Mouse (Mus musculus): ENCODE data around the gene F830045P16Rik. TPM values are rescaled to one million over a fixed set of nuclear protein-coding genes. Genes with fewer than 3 reads are reported as not detected.

Gene F830045P16Rik
- polyA plus RNA-seq, 1 experiment from 2014 or later, result not detected

DNA sequence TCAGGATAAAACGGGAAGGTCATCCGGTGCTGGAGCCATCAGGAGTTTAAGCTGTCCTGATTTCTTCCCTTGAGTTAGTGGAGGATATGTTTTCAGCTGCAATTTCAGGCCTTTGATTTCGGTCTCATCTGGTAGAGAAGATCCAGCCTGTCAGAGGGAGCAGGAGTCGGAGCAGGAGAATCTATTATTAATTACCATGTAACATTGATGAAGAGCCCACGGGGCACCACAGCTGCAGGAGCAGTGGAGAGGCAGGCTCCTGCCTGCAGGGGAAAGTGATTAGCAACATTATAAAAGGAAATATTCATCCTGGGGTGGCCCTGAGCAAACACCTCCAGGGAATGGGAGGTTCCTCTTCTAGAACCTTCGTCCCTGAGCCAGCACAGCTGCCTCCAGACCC is 19.7 kb upstream of the F830045P16Rik start:
- Histone ChIP-seq H3K4me1 (ENCODE audit: control insufficient read depth, insufficient read depth, low read length) (no peaks in the 10 kb centered on the region; the same call in 1 of the 2 replicates), H3K4me2 (replicated peaks; ENCODE audit: low read depth, low read length) (no peak overlapping the region), H3K27me3 (ENCODE audit: control insufficient read depth, insufficient read depth, low read length) (no peaks in the 10 kb centered on the region), H3K27ac (ENCODE audit: low read depth, low read length) (no peak overlapping the region), H3K36me3 (ENCODE audit: control insufficient read depth, insufficient read depth, low read length) (no peaks in the 10 kb centered on the region), H3K9ac (ENCODE audit: low read depth, low read length) (no peak overlapping the region), H3K4me3 (ENCODE audit: low read length) (no peak overlapping the region), H3K9me3 (ENCODE audit: control insufficient read depth, low read length) (no peaks in the 10 kb centered on the region)
- no peak for ATAC-seq (ENCODE audit: low FRiP score, low TSS enrichment)
- WGBS, result 73% methylated on average over 6 of the region's 6 CpGs

DNA sequence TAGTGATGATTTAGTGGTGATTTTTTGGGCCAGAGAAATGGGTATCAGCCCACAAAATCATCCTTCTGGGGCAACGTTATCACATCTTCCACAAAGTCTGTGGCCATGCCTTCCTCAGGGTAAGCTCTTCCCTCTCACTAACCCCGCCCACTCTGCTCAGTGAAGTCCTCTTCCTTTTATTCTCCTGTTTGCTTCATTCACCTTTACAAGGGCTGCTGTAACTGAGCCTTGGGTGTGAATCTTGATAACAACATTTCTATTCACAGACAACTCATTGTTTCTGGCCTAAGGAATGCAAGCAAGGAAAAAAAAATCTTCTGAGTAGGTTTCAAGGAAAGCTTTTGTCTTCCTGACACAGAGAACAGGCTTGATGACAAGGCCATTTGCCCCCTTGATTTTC is 14.4 kb upstream of the F830045P16Rik start:
- ATAC-seq (ENCODE audit: low FRiP score, low TSS enrichment), result no peak
- Histone ChIP-seq H3K27me3 (ENCODE audit: control insufficient read depth, insufficient read depth, low read length) (no peaks in the 10 kb centered on the region), H3K4me2 (replicated peaks; ENCODE audit: low read depth, low read length) (no peak overlapping the region), H3K4me1 (ENCODE audit: control insufficient read depth, insufficient read depth, low read length) (no peaks in the 10 kb centered on the region), H3K9me3 (ENCODE audit: control insufficient read depth, low read length) (no peaks in the 10 kb centered on the region), H3K9ac (ENCODE audit: low read depth, low read length) (no peak overlapping the region), H3K36me3 (ENCODE audit: control insufficient read depth, insufficient read depth, low read length) (no peaks in the 10 kb centered on the region), H3K4me3 (ENCODE audit: low read length) (no peak overlapping the region), H3K27ac (ENCODE audit: low read depth, low read length) (no peak overlapping the region)
- 68% methylated on average over 2 of the region's 2 CpGs for WGBS

DNA sequence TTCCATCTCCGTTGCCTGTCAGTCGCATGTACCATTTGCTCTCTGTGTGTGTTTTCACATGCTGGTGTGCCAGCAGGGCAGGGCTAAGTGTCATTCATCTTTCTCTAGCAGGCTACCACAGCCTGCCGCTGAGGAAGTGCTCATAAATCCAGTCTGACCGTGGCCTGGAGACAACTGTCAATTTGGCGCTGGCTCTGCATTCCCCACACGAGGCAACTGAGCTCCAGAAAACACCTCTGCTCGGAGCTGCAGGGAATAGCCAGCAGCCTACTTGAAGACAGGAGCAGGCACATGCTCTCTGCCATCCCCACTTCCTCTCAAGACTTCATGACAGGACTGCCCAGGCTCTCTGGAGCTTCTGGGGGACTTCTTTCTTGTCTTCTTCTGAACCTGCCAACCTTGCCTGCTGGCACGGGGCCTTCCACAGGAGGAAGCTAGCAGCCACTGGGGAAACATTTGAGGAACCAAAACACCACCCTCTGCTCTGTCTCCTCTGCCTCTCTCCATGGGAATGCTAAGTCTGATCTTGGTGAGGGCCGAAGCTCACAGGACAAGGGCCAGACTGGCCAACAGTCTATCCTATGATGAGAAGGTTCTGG is 13.2 kb upstream of the F830045P16Rik start:
- Histone ChIP-seq H3K27me3 (ENCODE audit: control insufficient read depth, insufficient read depth, low read length) (no peaks in the 10 kb centered on the region), H3K9me3 (ENCODE audit: control insufficient read depth, low read length) (no peaks in the 10 kb centered on the region), H3K36me3 (ENCODE audit: control insufficient read depth, insufficient read depth, low read length) (no peaks in the 10 kb centered on the region), H3K4me1 (ENCODE audit: control insufficient read depth, insufficient read depth, low read length) (no peaks in the 10 kb centered on the region), H3K4me3 (ENCODE audit: low read length) (no peak overlapping the region), H3K9ac (ENCODE audit: low read depth, low read length) (no peak overlapping the region), H3K27ac (ENCODE audit: low read depth, low read length) (no peak overlapping the region), H3K4me2 (replicated peaks; ENCODE audit: low read depth, low read length) (no peak overlapping the region)
- WGBS, result 36% methylated on average over 9 of the region's 9 CpGs
- ATAC-seq (ENCODE audit: low FRiP score, low TSS enrichment), result no peak

DNA sequence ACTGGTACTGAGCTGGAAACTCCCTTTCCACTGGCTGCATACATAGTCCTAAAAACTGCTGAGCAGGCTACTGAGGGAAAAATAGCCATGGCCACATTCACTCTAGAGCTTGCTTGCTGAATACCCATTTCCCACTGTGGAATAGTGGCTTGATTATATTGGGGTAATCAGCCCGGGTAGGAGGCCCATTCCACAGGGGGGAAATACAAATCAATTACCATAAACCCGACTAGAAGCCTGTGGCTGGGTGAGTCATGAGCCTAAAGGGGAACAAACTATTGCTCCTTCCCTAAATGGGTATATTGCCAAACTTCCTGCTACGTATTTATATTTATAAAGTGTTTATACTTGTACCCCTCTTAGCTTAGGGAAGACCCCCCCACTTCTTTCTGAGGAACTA is 10.4 kb upstream of the F830045P16Rik start:
- Histone ChIP-seq H3K27ac (ENCODE audit: low read depth, low read length) (no peak overlapping the region), H3K36me3 (ENCODE audit: control insufficient read depth, insufficient read depth, low read length) (no peaks in the 10 kb centered on the region), H3K4me2 (replicated peaks; ENCODE audit: low read depth, low read length) (no peak overlapping the region), H3K4me1 (ENCODE audit: control insufficient read depth, insufficient read depth, low read length) (no peaks in the 10 kb centered on the region), H3K9me3 (ENCODE audit: control insufficient read depth, low read length) (no peaks in the 10 kb centered on the region), H3K9ac (ENCODE audit: low read depth, low read length) (no peak overlapping the region), H3K4me3 (ENCODE audit: low read length) (no peak overlapping the region), H3K27me3 (ENCODE audit: control insufficient read depth, insufficient read depth, low read length) (no peaks in the 10 kb centered on the region)
- ATAC-seq (ENCODE audit: low FRiP score, low TSS enrichment), result no peak
- 28% methylated on average over 3 of the region's 3 CpGs for WGBS

DNA sequence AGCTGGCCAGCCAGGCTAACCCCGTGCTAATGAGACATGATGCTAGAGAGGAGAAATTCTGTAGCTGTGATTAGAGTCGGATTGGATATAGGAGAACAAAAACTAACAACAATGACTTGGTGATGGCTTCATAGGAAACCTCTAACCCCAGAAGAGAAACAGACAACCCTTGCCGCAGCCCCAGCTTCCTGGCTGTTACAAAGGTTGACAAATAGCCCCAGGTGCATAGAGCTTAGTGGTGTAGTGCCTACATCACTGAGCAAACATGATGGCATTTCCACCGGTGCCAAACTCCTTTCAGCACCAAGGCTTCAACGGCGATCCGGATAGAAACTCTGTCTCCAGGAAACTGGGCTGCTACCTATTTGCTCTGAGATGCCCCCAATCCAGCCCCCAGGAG is 9.2 kb upstream of the F830045P16Rik start:
- no peak for ATAC-seq (ENCODE audit: low FRiP score, low TSS enrichment)
- no peak overlapping the region for H3K4me2 ChIP-seq (replicated peaks; ENCODE audit: low read depth, low read length)
- no peak overlapping the region for H3K4me3 ChIP-seq (ENCODE audit: low read length)
- H3K36me3 ChIP-seq (ENCODE audit: control insufficient read depth, insufficient read depth, low read length), result no peaks in the 10 kb centered on the region
- H3K4me1 ChIP-seq (ENCODE audit: control insufficient read depth, insufficient read depth, low read length), result no peaks in the 10 kb centered on the region
- no peaks in the 10 kb centered on the region for H3K27me3 ChIP-seq (ENCODE audit: control insufficient read depth, insufficient read depth, low read length)
- no peaks in the 10 kb centered on the region for H3K9me3 ChIP-seq (ENCODE audit: control insufficient read depth, low read length)
- WGBS, result 79% methylated on average over 7 of the region's 7 CpGs
- H3K27ac ChIP-seq (ENCODE audit: low read depth, low read length), result no peak overlapping the region
- H3K9ac ChIP-seq (ENCODE audit: low read depth, low read length), result no peak overlapping the region

DNA sequence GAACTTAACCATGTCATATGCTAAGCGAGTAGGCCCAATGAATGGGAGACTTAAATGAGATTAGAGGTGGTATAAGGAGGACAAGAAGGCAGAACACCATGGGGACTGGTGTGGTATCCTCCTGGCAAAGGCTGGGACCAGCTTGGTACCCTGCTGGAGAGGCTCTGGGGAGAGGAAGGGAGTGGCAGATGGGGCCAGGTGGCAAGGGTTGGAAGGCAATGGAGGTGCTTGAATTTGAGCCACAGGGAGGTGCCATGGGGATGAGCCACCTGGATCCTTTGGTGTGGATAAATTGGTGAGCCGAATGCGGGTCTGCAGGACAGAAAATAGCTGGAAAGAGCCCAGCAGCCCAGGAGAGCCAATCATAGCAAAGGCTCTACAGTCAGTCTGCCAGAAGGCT is 8.5 kb upstream of the F830045P16Rik start:
- Histone ChIP-seq H3K36me3 (ENCODE audit: control insufficient read depth, insufficient read depth, low read length) (no peaks in the 10 kb centered on the region), H3K27me3 (ENCODE audit: control insufficient read depth, insufficient read depth, low read length) (no peaks in the 10 kb centered on the region), H3K4me2 (replicated peaks; ENCODE audit: low read depth, low read length) (no peak overlapping the region), H3K9ac (ENCODE audit: low read depth, low read length) (no peak overlapping the region), H3K9me3 (ENCODE audit: control insufficient read depth, low read length) (no peaks in the 10 kb centered on the region), H3K4me1 (ENCODE audit: control insufficient read depth, insufficient read depth, low read length) (no peaks in the 10 kb centered on the region), H3K27ac (ENCODE audit: low read depth, low read length) (no peak overlapping the region), H3K4me3 (ENCODE audit: low read length) (no peak overlapping the region)
- WGBS, result 80% methylated on average over 3 of the region's 3 CpGs
- no peak for ATAC-seq (ENCODE audit: low FRiP score, low TSS enrichment)

DNA sequence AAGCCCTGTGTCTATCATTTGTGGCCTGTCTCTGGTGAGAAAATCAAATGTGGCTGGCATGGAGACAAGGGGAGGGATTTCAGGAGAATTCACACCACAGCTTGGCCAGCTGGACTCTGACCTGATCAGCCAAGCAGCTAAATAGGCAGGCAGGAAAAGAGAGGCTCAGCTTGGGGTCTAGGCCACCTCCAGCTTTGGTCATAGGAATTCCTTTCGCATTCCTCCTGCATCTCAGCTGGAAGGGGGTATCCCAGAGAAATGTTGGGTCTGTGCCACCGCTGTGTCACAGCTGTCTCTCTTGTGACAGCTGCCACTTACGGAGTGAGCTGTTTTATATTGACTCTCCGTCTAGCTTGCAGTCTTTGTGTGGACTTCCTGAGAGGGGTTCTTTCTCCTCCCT is 8.0 kb upstream of the F830045P16Rik start:
- ATAC-seq (ENCODE audit: low FRiP score, low TSS enrichment), result 0 out of 2 replicates have a peak, but pooled peaks have one; percentile 35

DNA sequence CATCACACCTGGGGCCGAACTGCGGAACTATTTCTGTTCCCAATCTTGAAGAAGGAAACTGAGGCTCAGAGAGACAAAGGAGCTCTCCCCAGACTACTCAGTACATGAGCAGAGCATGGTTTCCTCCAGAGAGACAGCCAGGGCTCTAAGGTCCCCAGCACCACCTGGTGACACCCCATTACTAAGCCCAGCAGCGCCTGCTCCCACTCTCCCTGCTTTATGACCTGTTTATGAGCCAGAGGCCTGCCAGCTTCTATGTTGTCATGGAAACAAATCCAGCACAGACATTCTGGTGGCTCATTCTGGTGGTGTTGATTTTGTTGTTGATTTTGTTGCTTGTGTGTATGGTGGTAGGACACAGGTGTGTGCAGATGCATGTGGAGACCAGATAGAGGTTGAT is 3.6 kb upstream of the F830045P16Rik start:
- H3K27ac ChIP-seq (ENCODE audit: low read depth, low read length), result no peak overlapping the region
- H3K36me3 ChIP-seq (ENCODE audit: control insufficient read depth, insufficient read depth, low read length), result no peaks in the 10 kb centered on the region
- no peaks in the 10 kb centered on the region for H3K9me3 ChIP-seq (ENCODE audit: control insufficient read depth, low read length)
- H3K4me1 ChIP-seq (ENCODE audit: control insufficient read depth, insufficient read depth, low read length), result peaks cover 4% of the 10 kb centered on the region; the same call in 1 of the 2 replicates
- ATAC-seq (ENCODE audit: low FRiP score, low TSS enrichment), result no peak
- 70% methylated on average over 3 of the region's 3 CpGs for WGBS
- no peak overlapping the region for H3K4me2 ChIP-seq (replicated peaks; ENCODE audit: low read depth, low read length)
- H3K4me3 ChIP-seq (ENCODE audit: low read length), result no peak overlapping the region
- no peaks in the 10 kb centered on the region for H3K27me3 ChIP-seq (ENCODE audit: control insufficient read depth, insufficient read depth, low read length)
- no peak overlapping the region for H3K9ac ChIP-seq (ENCODE audit: low read depth, low read length)

More for the DNA sequence above, 8.0 kb upstream of the F830045P16Rik start:
- Histone ChIP-seq H3K9me3 (ENCODE audit: control insufficient read depth, low read length) (no peaks in the 10 kb centered on the region), H3K9ac (ENCODE audit: low read depth, low read length) (no peak overlapping the region), H3K36me3 (ENCODE audit: control insufficient read depth, insufficient read depth, low read length) (no peaks in the 10 kb centered on the region), H3K4me3 (ENCODE audit: low read length) (no peak overlapping the region), H3K4me2 (replicated peaks; ENCODE audit: low read depth, low read length) (no peak overlapping the region), H3K27ac (ENCODE audit: low read depth, low read length) (no peak overlapping the region), H3K27me3 (ENCODE audit: control insufficient read depth, insufficient read depth, low read length) (no peaks in the 10 kb centered on the region), H3K4me1 (ENCODE audit: control insufficient read depth, insufficient read depth, low read length) (no peaks in the 10 kb centered on the region)
- 66% methylated on average over 4 of the region's 4 CpGs for WGBS

DNA sequence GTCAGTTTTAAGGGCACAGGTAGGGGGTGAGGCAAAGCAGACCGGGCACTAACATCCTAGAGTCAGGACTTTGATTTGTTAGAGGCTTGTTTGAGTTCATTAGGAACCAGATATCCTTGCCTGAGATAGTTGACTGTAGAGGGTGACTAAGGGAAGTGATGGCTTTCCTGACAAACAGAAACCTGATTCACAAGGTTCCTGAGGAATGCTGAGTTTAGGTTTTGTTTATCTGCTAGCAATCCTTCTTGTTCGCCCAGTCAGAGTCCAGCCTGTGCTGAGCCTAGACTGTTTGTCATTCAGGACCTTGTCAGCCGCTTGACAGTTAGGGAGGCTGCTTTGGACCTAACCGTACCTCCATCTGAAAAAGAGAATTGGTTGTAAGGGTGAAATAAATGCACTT is 2.8 kb upstream of the F830045P16Rik start:
- H3K27me3 ChIP-seq (ENCODE audit: control insufficient read depth, insufficient read depth, low read length), result no peaks in the 10 kb centered on the region
- ATAC-seq (ENCODE audit: low FRiP score, low TSS enrichment), result no peak
- no peaks in the 10 kb centered on the region for H3K9me3 ChIP-seq (ENCODE audit: control insufficient read depth, low read length)
- H3K4me2 ChIP-seq (replicated peaks; ENCODE audit: low read depth, low read length), result no peak overlapping the region
- H3K4me1 ChIP-seq (ENCODE audit: control insufficient read depth, insufficient read depth, low read length), result peaks cover 7% of the 10 kb centered on the region; the same call in 1 of the 2 replicates
- H3K27ac ChIP-seq (ENCODE audit: low read depth, low read length), result no peak overlapping the region
- no peak overlapping the region for H3K9ac ChIP-seq (ENCODE audit: low read depth, low read length)
- 38% methylated on average over 4 of the region's 4 CpGs for WGBS
- no peaks in the 10 kb centered on the region for H3K36me3 ChIP-seq (ENCODE audit: control insufficient read depth, insufficient read depth, low read length)
- H3K4me3 ChIP-seq (ENCODE audit: low read length), result no peak overlapping the region
